Comparison of ENCODE assay signal across 13 mouse cellular contexts in genomic region chr16:64757666-64758400, GRCm38 (mm10). TPM values are rescaled to one million over a fixed set of nuclear protein-coding genes. Genes with fewer than 3 reads are reported as not detected.
DNase-seq lines count a peak whose midpoint lies in the region; ATAC-seq and TF ChIP-seq lines count a peak whose summit lies in the region.
"Had no signal": no experiment of that assay in that cellular context is flagged by ENCODE, and none has a peak within 500 bp of the region (broad histone marks: within the 10 kb centered on the region; RNA-seq: fewer than 3 reads in every experiment).

No protein-coding gene starts in this region.

- in situ Hi-C loops in Patski (cut with MboI; ENCODE audit: low pct_unique_long_range_greater_than_20kb): loop anchor here (10.0 kb wide), 1 partner anchor 717 kb away; no protein-coding TSS in a partner anchor

- no peak for DNase-seq in Patski (ENCODE audit: low read depth, low spot score)
- DNase-seq in thymus, adult 18-20 months: peak; percentile 14 to 49
- DNase-seq in forebrain, embryonic 11.5 days (ENCODE audit: low spot score): no peak
- no peak for DNase-seq in kidney, postnatal 4 days
- no peak for DNase-seq in cerebellum, adult 11 months
- DNase-seq: adrenal gland, adult 8-10 months; cerebellum, adult 11-12 months; gastrocnemius, postnatal 14 days; kidney, adult 18-20 months had no signal

- TF ChIP-seq CTCF in Patski (IDR thresholded peaks at IDR 0.05): no peak

- H3K27me3 ChIP-seq in heart, embryonic 14.5 days (ENCODE audit: control insufficient read depth, insufficient read depth, low read length): no peaks in the 10 kb centered on the region
- H3K27me3 ChIP-seq in heart, embryonic 11.5 days (ENCODE audit: control insufficient read depth, insufficient read depth, low read length): no peaks in the 10 kb centered on the region
- no peaks in the 10 kb centered on the region for H3K27me3 ChIP-seq in Patski
- no peaks in the 10 kb centered on the region for H3K27me3 ChIP-seq in lung, embryonic 16.5 days (ENCODE audit: control insufficient read depth, insufficient read depth, low read depth, low read length)
- no peaks in the 10 kb centered on the region for H3K27me3 ChIP-seq in forebrain, embryonic 11.5 days (ENCODE audit: control insufficient read depth, insufficient read depth, low read length)

- H3K9me3 ChIP-seq in heart, embryonic 14.5 days (ENCODE audit: control insufficient read depth, low read length): peaks cover 4% of the 10 kb centered on the region
- peaks cover under 1% of the 10 kb centered on the region for H3K9me3 ChIP-seq in heart, embryonic 11.5 days (replicated peaks; ENCODE audit: control insufficient read depth, low read length)
- H3K9me3 ChIP-seq in lung, embryonic 16.5 days (ENCODE audit: control insufficient read depth, low read length): peaks cover 5% of the 10 kb centered on the region
- peaks cover under 1% of the 10 kb centered on the region; the same call in 1 of the 2 replicates for H3K9me3 ChIP-seq in forebrain, embryonic 11.5 days (ENCODE audit: control insufficient read depth, low read length)

- H3K4me3 ChIP-seq in heart, embryonic 14.5 days (ENCODE audit: control insufficient read depth in 1 of 2, insufficient read depth in 1 of 2, low read depth in 1 of 2, low read length in 2 of 2): no peak overlapping the region
- H3K4me3 ChIP-seq in heart, embryonic 11.5 days (ENCODE audit: low read depth, low read length): no peak overlapping the region
- H3K4me3 ChIP-seq in lung, embryonic 16.5 days (ENCODE audit: low read length): no peak overlapping the region
- no peak overlapping the region for H3K4me3 ChIP-seq in forebrain, embryonic 11.5 days (ENCODE audit: low read depth, low read length)

- H3K4me1 ChIP-seq in heart, embryonic 14.5 days (ENCODE audit: control insufficient read depth in 2 of 2, insufficient read depth in 2 of 2, low read length in 2 of 2): peaks cover 4 to 12% of the 10 kb centered on the region in 2 experiments
- 0 out of 2 replicates have a peak, but pooled peaks cover 4% of the 10 kb centered on the region for H3K4me1 ChIP-seq in heart, embryonic 11.5 days (ENCODE audit: control insufficient read depth, insufficient read depth, low read length)
- H3K4me1 ChIP-seq in lung, embryonic 16.5 days (replicated peaks; ENCODE audit: control insufficient read depth, insufficient read depth, low read length): peaks cover 3% of the 10 kb centered on the region; the same call in 1 of the 2 replicates
- no peaks in the 10 kb centered on the region for H3K4me1 ChIP-seq in forebrain, embryonic 11.5 days (replicated peaks; ENCODE audit: control insufficient read depth, insufficient read depth, low read length)

- no peak overlapping the region for H3K9ac ChIP-seq in heart, embryonic 14.5 days (ENCODE audit: low read length)
- H3K9ac ChIP-seq in heart, embryonic 11.5 days (ENCODE audit: low read depth, low read length): no peak overlapping the region
- H3K9ac ChIP-seq in lung, embryonic 16.5 days (ENCODE audit: low read length): no peak overlapping the region
- no peak overlapping the region for H3K9ac ChIP-seq in forebrain, embryonic 11.5 days (ENCODE audit: low read length)

- H3K36me3 ChIP-seq in heart, embryonic 14.5 days (ENCODE audit: control insufficient read depth, insufficient read depth, low read length): peaks cover 1% of the 10 kb centered on the region
- peaks cover 4% of the 10 kb centered on the region; the same call in 1 of the 2 replicates for H3K36me3 ChIP-seq in heart, embryonic 11.5 days (ENCODE audit: control insufficient read depth, insufficient read depth, low read length)
- H3K36me3 ChIP-seq in lung, embryonic 16.5 days (ENCODE audit: control insufficient read depth, insufficient read depth, low read length): peaks cover 3% of the 10 kb centered on the region
- peaks cover 1% of the 10 kb centered on the region for H3K36me3 ChIP-seq in forebrain, embryonic 11.5 days (ENCODE audit: control insufficient read depth, insufficient read depth, low read length)

- POLR2A ChIA-PET in Patski (lab: Charles Lee): no interaction called here

- H3K4me2 ChIP-seq in heart, embryonic 14.5 days (ENCODE audit: low read length): peak overlapping the region; percentile 23; the same call in 1 of the 2 replicates
- H3K4me2 ChIP-seq in heart, embryonic 11.5 days: no peak overlapping the region
- H3K4me2 ChIP-seq in lung, embryonic 16.5 days (ENCODE audit: low read depth, low read length): no peak overlapping the region
- no peak overlapping the region for H3K4me2 ChIP-seq in forebrain, embryonic 11.5 days (ENCODE audit: low read depth, low read length, severe bottlenecking)

- CTCF ChIA-PET in Patski (lab: Charles Lee): interaction anchor here (1.2 kb wide), 1 partner anchor 9 kb away, joined by 3 read pairs; no protein-coding TSS in a partner anchor

- peak overlapping the region in 1 of 2 experiments; percentile 71; a peak in 2 of 4 replicates for H3K27ac ChIP-seq in heart, embryonic 14.5 days (replicated peaks in 1 of 2; ENCODE audit: control insufficient read depth in 1 of 2, insufficient read depth in 1 of 2, low read depth in 2 of 2, low read length in 2 of 2)
- no peak overlapping the region for H3K27ac ChIP-seq in heart, embryonic 11.5 days (ENCODE audit: low read depth, low read length)
- peak overlapping the region; percentile 46 for H3K27ac ChIP-seq in lung, embryonic 16.5 days (ENCODE audit: low read length)
- no peak overlapping the region for H3K27ac ChIP-seq in forebrain, embryonic 11.5 days (ENCODE audit: low read depth, low read length)

- no peak for ATAC-seq in heart, embryonic 14.5 days (ENCODE audit: insufficient number of reproducible peaks, insufficient read depth, low FRiP score, low read depth)
- no peak for ATAC-seq in heart, embryonic 11.5 days (replicated peaks; ENCODE audit: insufficient number of reproducible peaks, low FRiP score, low TSS enrichment)
- ATAC-seq in Patski: peak; percentile 44
- ATAC-seq in lung, embryonic 16.5 days (ENCODE audit: low read depth): peak; percentile 83
- no peak for ATAC-seq in forebrain, embryonic 11.5 days (replicated peaks; ENCODE audit: low FRiP score)
- ATAC-seq: midbrain, embryonic 16.5 days had no signal

- WGBS in heart, embryonic 14.5 days: 58% methylated on average over 7 of the region's 7 CpGs
- 77% methylated on average over 7 of the region's 7 CpGs for WGBS in heart, embryonic 11.5 days (ENCODE audit: insufficient replicate concordance)
- WGBS in lung, embryonic 16.5 days: 59% methylated on average over 7 of the region's 7 CpGs
- WGBS in forebrain, embryonic 11.5 days: 87% methylated on average over 7 of the region's 7 CpGs

RNA-seq across cellular contexts. Expression of gene 4930453N24Rik, which starts 13.1 kb away (rescaled TPM):
- 16.3 and 16.8 TPM in 2 replicates for polyA plus RNA-seq in heart, embryonic 14.5 days (2014; fragmentation: Nextera tagmentation; extraction: Ambion mirVana)
- polyA plus RNA-seq in heart, embryonic 11.5 days (2014; fragmentation: Nextera tagmentation; extraction: Ambion mirVana): 21.4 and 22.3 TPM in 2 replicates
- polyA plus RNA-seq in Patski (2021): 25.8 TPM
- polyA plus RNA-seq in lung, embryonic 16.5 days (2015; fragmentation: Nextera tagmentation; extraction: Ambion mirVana): 21.3 and 21.8 TPM in 2 replicates
- 28.9 and 33.0 TPM in 2 replicates for polyA plus RNA-seq in forebrain, embryonic 11.5 days (2014; fragmentation: Nextera tagmentation; extraction: Ambion mirVana)

Comparison
In these comparisons a context has a peak if more than half of its experiments do, and no peak if none do; other contexts are left out.
1. ATAC-seq: peak in Patski (single experiment) and lung, embryonic 16.5 days (single experiment); none in heart, embryonic 14.5 days (single experiment), heart, embryonic 11.5 days (single experiment) and forebrain, embryonic 11.5 days (single experiment).
2. DNase-seq: peak in thymus, adult 18-20 months (2 of 2); none in Patski (single experiment), forebrain, embryonic 11.5 days (single experiment), kidney, postnatal 4 days (0 of 2) and cerebellum, adult 11 months (single experiment).